ENCODE assay signal across 8 mouse cellular contexts in the genomic region with DNA sequence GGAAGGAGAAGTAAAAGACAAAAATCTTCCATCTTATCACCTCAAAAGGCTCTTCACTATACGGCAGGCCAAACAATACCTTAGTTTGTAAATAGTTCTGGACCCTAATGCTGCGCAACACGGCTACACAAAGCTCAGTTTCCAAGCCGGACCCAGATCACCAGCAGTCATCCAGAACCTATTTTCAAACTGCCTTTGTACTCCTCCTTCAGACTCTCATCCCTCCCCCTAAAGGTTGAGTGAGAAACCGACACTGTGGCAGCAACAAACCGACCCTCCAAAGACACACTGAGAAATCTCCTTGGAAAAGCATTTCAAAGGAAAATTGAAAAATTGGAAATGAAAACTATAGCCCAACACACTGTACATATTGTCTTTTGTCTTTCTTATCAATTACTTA. TPM values are rescaled to one million over a fixed set of nuclear protein-coding genes. Genes with fewer than 3 reads are reported as not detected.
DNase-seq lines count a peak whose midpoint lies in the region; ATAC-seq and TF ChIP-seq lines count a peak whose summit lies in the region.

No protein-coding gene starts in this region.

- no peaks in the 10 kb centered on the region for H3K9me3 ChIP-seq in megakaryocyte, embryonic 14.5 days
- H3K9me3 ChIP-seq in liver, embryonic 11.5 days (ENCODE audit: control insufficient read depth, low read length), result no peaks in the 10 kb centered on the region
- H3K9me3 ChIP-seq in stomach, embryonic 16.5 days (replicated peaks; ENCODE audit: control insufficient read depth, low read length), result no peaks in the 10 kb centered on the region

- H3K4me1 ChIP-seq in cerebellum, adult 2 months (ENCODE audit: control insufficient read depth, insufficient read depth, low read length), result no peaks in the 10 kb centered on the region; the same call in 1 of the 2 replicates
- H3K4me1 ChIP-seq in megakaryocyte, embryonic 14.5 days, result peaks cover 38% of the 10 kb centered on the region
- H3K4me1 ChIP-seq in liver, embryonic 11.5 days (replicated peaks; ENCODE audit: control insufficient read depth, insufficient read depth, low read length), result peaks cover 7% of the 10 kb centered on the region
- peaks cover 21% of the 10 kb centered on the region for H3K4me1 ChIP-seq in stomach, embryonic 16.5 days (ENCODE audit: control insufficient read depth, insufficient read depth, low read length)

- DNase-seq in cerebellum, adult 2 months, result peak in 1 of 2 experiments; percentile 23
- DNase-seq in cerebellum, adult 11-12 months, result no peak
- DNase-seq in liver, embryonic 11.5 days (ENCODE audit: low spot score), result no peak
- DNase-seq in urinary bladder, adult 2 months (ENCODE audit: low spot score), result no peak
- no peak for DNase-seq in thymus, postnatal 0 days (ENCODE audit: low spot score)

- no peak for ATAC-seq in megakaryocyte, adult 5-6 weeks (ENCODE audit: poor library complexity, severe bottlenecking)
- no peak for ATAC-seq in liver, embryonic 11.5 days (replicated peaks; ENCODE audit: low FRiP score)
- ATAC-seq in stomach, embryonic 16.5 days (ENCODE audit: insufficient read depth, low FRiP score), result no peak

- peak overlapping the region; percentile 56 for H3K4me3 ChIP-seq in cerebellum, adult 2 months (replicated peaks; ENCODE audit: insufficient read depth, low read depth, low read length)
- H3K4me3 ChIP-seq in megakaryocyte, embryonic 14.5 days (replicated peaks), result peak overlapping the region; percentile 68
- peak overlapping the region; percentile 73 for H3K4me3 ChIP-seq in liver, embryonic 11.5 days (ENCODE audit: low read depth, low read length)
- H3K4me3 ChIP-seq in stomach, embryonic 16.5 days (replicated peaks; ENCODE audit: low read length), result peak overlapping the region; percentile 54

- H3K9ac ChIP-seq in liver, embryonic 11.5 days (ENCODE audit: low read depth, low read length), result 0 out of 2 replicates have a peak overlapping the region, but pooled peaks have one; percentile 30
- H3K9ac ChIP-seq in stomach, embryonic 16.5 days (ENCODE audit: low read length), result peak overlapping the region; percentile 76

- H3K27me3 ChIP-seq in cerebellum, adult 2 months (ENCODE audit: control insufficient read depth, insufficient read depth, low read length), result no peaks in the 10 kb centered on the region
- H3K27me3 ChIP-seq in megakaryocyte, embryonic 14.5 days (replicated peaks), result no peaks in the 10 kb centered on the region
- no peaks in the 10 kb centered on the region for H3K27me3 ChIP-seq in liver, embryonic 11.5 days (replicated peaks; ENCODE audit: control insufficient read depth, insufficient read depth, low read length)
- H3K27me3 ChIP-seq in stomach, embryonic 16.5 days (ENCODE audit: control insufficient read depth, insufficient read depth, low read length), result no peaks in the 10 kb centered on the region

- 5% methylated on average over 6 of the region's 6 CpGs for WGBS in cerebellum, adult 2 months
- 46% methylated on average over 6 of the region's 6 CpGs for WGBS in liver, embryonic 11.5 days
- 17% methylated on average over 6 of the region's 6 CpGs for WGBS in stomach, embryonic 16.5 days

- peaks cover 9% of the 10 kb centered on the region for H3K36me3 ChIP-seq in megakaryocyte, embryonic 14.5 days (replicated peaks; ENCODE audit: low read length)
- H3K36me3 ChIP-seq in liver, embryonic 11.5 days (ENCODE audit: control insufficient read depth, insufficient read depth, low read length), result no peaks in the 10 kb centered on the region
- no peaks in the 10 kb centered on the region for H3K36me3 ChIP-seq in stomach, embryonic 16.5 days (ENCODE audit: control insufficient read depth, insufficient read depth, low read length)

- TF ChIP-seq CTCF in cerebellum, adult 2 months (IDR thresholded peaks at IDR 0.05; ENCODE audit: borderline replicate concordance, insufficient read depth, low read depth, low read length), result no peak

- H3K4me2 ChIP-seq in liver, embryonic 11.5 days, result peak overlapping the region; percentile 62
- H3K4me2 ChIP-seq in stomach, embryonic 16.5 days (ENCODE audit: low read depth, low read length), result peak overlapping the region; percentile 72

- TF ChIP-seq POLR2A in cerebellum, adult 2 months (IDR thresholded peaks at IDR 0.05; ENCODE audit: borderline replicate concordance, insufficient read depth, low read length), result no peak

- H3K27ac ChIP-seq in cerebellum, adult 2 months (ENCODE audit: insufficient read depth, low read length), result no peak overlapping the region
- 0 out of 2 replicates have a peak overlapping the region, but pooled peaks have one; percentile 43 for H3K27ac ChIP-seq in liver, embryonic 11.5 days (ENCODE audit: low read depth, low read length)
- H3K27ac ChIP-seq in stomach, embryonic 16.5 days (ENCODE audit: low read length), result peak overlapping the region; percentile 42; the same call in 1 of the 2 replicates

RNA-seq across cellular contexts. Expression of a gene that starts 2.2 kb away (rescaled TPM):
- polyA plus RNA-seq in cerebellum, adult 2 months (2012; rRNA removed), result 34.4 and 35.9 TPM in 2 replicates
- 0.71 and 4.4 TPM in 2 replicates for polyA plus RNA-seq in megakaryocyte, embryonic 14.5 days (2012; ENCODE audit: insufficient read depth, low replicate concordance)
- 14.9 and 20.9 TPM in 2 replicates for total RNA-seq in megakaryocyte, adult 5-6 weeks (2015)
- 14.8 and 17.8 TPM in 2 replicates for total RNA-seq in megakaryocyte, adult 5-6 weeks (2017)
- 21.9 and 27.1 TPM in 2 replicates for polyA plus RNA-seq in liver, embryonic 11.5 days (2014; fragmentation: Nextera tagmentation; extraction: Ambion mirVana)
- 75.7 and 84.4 TPM in 2 replicates for polyA plus RNA-seq in stomach, embryonic 16.5 days (2015; fragmentation: Nextera tagmentation; extraction: Ambion mirVana)
- polyA plus RNA-seq in urinary bladder, adult 2 months (2012; rRNA removed), result 85.0 and 89.4 TPM in 2 replicates
- 6.9 and 7.0 TPM in 2 replicates for polyA plus RNA-seq in thymus, postnatal 0 days (2015; fragmentation: Nextera tagmentation; extraction: Ambion mirVana)

RNA-seq across cellular contexts. Expression of a gene that starts 10.5 kb away (rescaled TPM):
- polyA plus RNA-seq in cerebellum, adult 2 months (2012; rRNA removed), result not detected in 2 replicates
- 0.02 TPM in 1 of 2 replicates, not detected in the other for polyA plus RNA-seq in megakaryocyte, embryonic 14.5 days (2012; ENCODE audit: insufficient read depth, low replicate concordance)
- total RNA-seq in megakaryocyte, adult 5-6 weeks (2015), result 0.07 TPM in 1 of 2 replicates, not detected in the other
- not detected in 2 replicates for total RNA-seq in megakaryocyte, adult 5-6 weeks (2017)
- 0.18 and 0.22 TPM in 2 replicates for polyA plus RNA-seq in liver, embryonic 11.5 days (2014; fragmentation: Nextera tagmentation; extraction: Ambion mirVana)
- polyA plus RNA-seq in stomach, embryonic 16.5 days (2015; fragmentation: Nextera tagmentation; extraction: Ambion mirVana), result 0.26 TPM in 2 replicates
- polyA plus RNA-seq in urinary bladder, adult 2 months (2012; rRNA removed), result not detected in 2 replicates
- 0.06 and 0.31 TPM in 2 replicates for polyA plus RNA-seq in thymus, postnatal 0 days (2015; fragmentation: Nextera tagmentation; extraction: Ambion mirVana)

RNA-seq across cellular contexts. Expression of a gene that starts 22.2 kb away (rescaled TPM):
- polyA plus RNA-seq in cerebellum, adult 2 months (2012; rRNA removed), result 67.4 TPM in 2 replicates
- polyA plus RNA-seq in megakaryocyte, embryonic 14.5 days (2012; ENCODE audit: insufficient read depth, low replicate concordance), result 72.9 and 130 TPM in 2 replicates
- 126 and 155 TPM in 2 replicates for total RNA-seq in megakaryocyte, adult 5-6 weeks (2015)
- total RNA-seq in megakaryocyte, adult 5-6 weeks (2017), result 76.2 and 102 TPM in 2 replicates
- 241 and 264 TPM in 2 replicates for polyA plus RNA-seq in liver, embryonic 11.5 days (2014; fragmentation: Nextera tagmentation; extraction: Ambion mirVana)
- polyA plus RNA-seq in stomach, embryonic 16.5 days (2015; fragmentation: Nextera tagmentation; extraction: Ambion mirVana), result 184 and 203 TPM in 2 replicates
- polyA plus RNA-seq in urinary bladder, adult 2 months (2012; rRNA removed), result 46.1 and 59.1 TPM in 2 replicates
- 294 and 310 TPM in 2 replicates for polyA plus RNA-seq in thymus, postnatal 0 days (2015; fragmentation: Nextera tagmentation; extraction: Ambion mirVana)

RNA-seq across cellular contexts. Expression of a gene that starts 29.5 kb away (rescaled TPM):
- 0.13 TPM in 1 of 2 replicates, not detected in the other for polyA plus RNA-seq in cerebellum, adult 2 months (2012; rRNA removed)
- not detected in 2 replicates for polyA plus RNA-seq in megakaryocyte, embryonic 14.5 days (2012; ENCODE audit: insufficient read depth, low replicate concordance)
- not detected in 2 replicates for total RNA-seq in megakaryocyte, adult 5-6 weeks (2015)
- not detected in 2 replicates for total RNA-seq in megakaryocyte, adult 5-6 weeks (2017)
- polyA plus RNA-seq in liver, embryonic 11.5 days (2014; fragmentation: Nextera tagmentation; extraction: Ambion mirVana), result not detected in 2 replicates
- polyA plus RNA-seq in stomach, embryonic 16.5 days (2015; fragmentation: Nextera tagmentation; extraction: Ambion mirVana), result not detected in 2 replicates
- not detected in 2 replicates for polyA plus RNA-seq in urinary bladder, adult 2 months (2012; rRNA removed)
- polyA plus RNA-seq in thymus, postnatal 0 days (2015; fragmentation: Nextera tagmentation; extraction: Ambion mirVana), result not detected in 2 replicates

RNA-seq across cellular contexts. Expression of a gene that starts 29.8 kb away (rescaled TPM):
- polyA plus RNA-seq in cerebellum, adult 2 months (2012; rRNA removed), result 30.6 and 31.0 TPM in 2 replicates
- 8.7 and 9.7 TPM in 2 replicates for polyA plus RNA-seq in megakaryocyte, embryonic 14.5 days (2012; ENCODE audit: insufficient read depth, low replicate concordance)
- 22.4 and 24.5 TPM in 2 replicates for total RNA-seq in megakaryocyte, adult 5-6 weeks (2015)
- total RNA-seq in megakaryocyte, adult 5-6 weeks (2017), result 16.1 and 20.2 TPM in 2 replicates
- polyA plus RNA-seq in liver, embryonic 11.5 days (2014; fragmentation: Nextera tagmentation; extraction: Ambion mirVana), result 43.4 and 44.9 TPM in 2 replicates
- 27.2 and 28.3 TPM in 2 replicates for polyA plus RNA-seq in stomach, embryonic 16.5 days (2015; fragmentation: Nextera tagmentation; extraction: Ambion mirVana)
- 18.3 and 20.1 TPM in 2 replicates for polyA plus RNA-seq in urinary bladder, adult 2 months (2012; rRNA removed)
- 32.5 and 33.3 TPM in 2 replicates for polyA plus RNA-seq in thymus, postnatal 0 days (2015; fragmentation: Nextera tagmentation; extraction: Ambion mirVana)
